Mouse (Mus musculus) myocyte (in vitro differentiated cells): ENCODE measurements around the gene Ttc17.

ENCODE experiments used
- CEBPB ChIP-seq: IDR thresholded peaks from 2 replicates; pipeline ENCODE4 v1.6.1; 2011; ENCODE audit warnings: mild to moderate bottlenecking, moderate library complexity; ENCODE audit not compliant: poor library complexity, insufficient read depth, severe bottlenecking
- E2F4 ChIP-seq: IDR thresholded peaks from one replicate; pipeline ENCODE4 v1.6.1; 2011; ENCODE audit warnings: mild to moderate bottlenecking, control low read depth, moderate library complexity; ENCODE audit not compliant: insufficient read depth
- MAX ChIP-seq: IDR thresholded peaks from one replicate; pipeline ENCODE4 v1.6.1; 2011; ENCODE audit warnings: low read depth, mild to moderate bottlenecking, control low read depth
- MYOD1 ChIP-seq, 3 experiments: IDR thresholded peaks; one replicate each; pipeline ENCODE4 v1.6.1; 2011; ENCODE audit warnings: control low read depth in 2 of 3, low read depth in 2 of 3, mild to moderate bottlenecking in 2 of 3, moderate library complexity in 1 of 3; ENCODE audit not compliant: insufficient read length in 2 of 3, control insufficient read depth in 1 of 3
- MYOG ChIP-seq, 3 experiments: IDR thresholded peaks; one replicate each; pipeline ENCODE4 v1.6.1; 2011; ENCODE audit warnings: control low read depth in 2 of 3, low read depth in 2 of 3, mild to moderate bottlenecking in 2 of 3; ENCODE audit not compliant: insufficient read length in 2 of 3, control insufficient read depth in 1 of 3, insufficient read depth in 1 of 3
- POLR2A ChIP-seq: IDR thresholded peaks from one replicate; pipeline ENCODE4 v1.6.1; 2011; ENCODE audit warnings: low read depth, mild to moderate bottlenecking, control low read depth, moderate library complexity; ENCODE audit not compliant: insufficient read length
- POLR2AphosphoS2 ChIP-seq: IDR thresholded peaks from one replicate; pipeline ENCODE4 v1.6.1; 2011; ENCODE audit warnings: low read depth, control low read depth; ENCODE audit not compliant: insufficient read length
- REST ChIP-seq: IDR thresholded peaks from one replicate; pipeline ENCODE4 v1.6.1; 2011; ENCODE audit warnings: mild to moderate bottlenecking, control low read depth, moderate library complexity; ENCODE audit not compliant: insufficient read depth, insufficient read length
- SRF ChIP-seq: IDR thresholded peaks from one replicate; pipeline ENCODE4 v1.6.1; 2011; ENCODE audit warnings: low read depth; ENCODE audit not compliant: control insufficient read depth, insufficient read length
- TCF12 ChIP-seq: IDR thresholded peaks from one replicate; pipeline ENCODE4 v1.6.1; 2011; ENCODE audit warnings: mild to moderate bottlenecking, control low read depth; ENCODE audit not compliant: poor library complexity, insufficient read depth, severe bottlenecking
- TCF3 ChIP-seq: IDR thresholded peaks from one replicate; pipeline ENCODE4 v1.6.1; 2011; ENCODE audit warnings: low read depth, control low read depth; ENCODE audit not compliant: insufficient read length
- USF1 ChIP-seq: IDR thresholded peaks from one replicate; pipeline ENCODE4 v1.6.1; 2011; ENCODE audit warnings: low read depth, mild to moderate bottlenecking, control low read depth, moderate library complexity

- TF ChIP-seq POLR2A (no peak), MAX (no peak), TCF12 (no peak), TCF3 (no peak), USF1 (no peak), MYOD1 (IDR thresholded peaks at IDR 0.05; ENCODE audit: control insufficient read depth in 1 of 3, insufficient read length in 2 of 3, low read depth in 2 of 3) (no peak), SRF (no peak), POLR2AphosphoS2 (no peak), REST (no peak), MYOG (IDR thresholded peaks at IDR 0.05; ENCODE audit: control insufficient read depth in 1 of 3, insufficient read depth in 1 of 3, insufficient read length in 2 of 3, low read depth in 2 of 3) (no peak), E2F4 (no peak), CEBPB (no peak)
These were observed 86.7 kb downstream of the Ttc17 start for GRCm38 (mm10) chr2:94319780-94320179.
